Mouse (Mus musculus) right cerebral cortex, postnatal 10 days (tissue): ENCODE results near the gene Stx3.

Experiments
- DNase-seq, 2 experiments: peaks; one replicate each; pipeline ENCODE4 v3.0.0; 2021; ENCODE audit warnings: low spot score in 2 of 2

Stx3 gene

DNA sequence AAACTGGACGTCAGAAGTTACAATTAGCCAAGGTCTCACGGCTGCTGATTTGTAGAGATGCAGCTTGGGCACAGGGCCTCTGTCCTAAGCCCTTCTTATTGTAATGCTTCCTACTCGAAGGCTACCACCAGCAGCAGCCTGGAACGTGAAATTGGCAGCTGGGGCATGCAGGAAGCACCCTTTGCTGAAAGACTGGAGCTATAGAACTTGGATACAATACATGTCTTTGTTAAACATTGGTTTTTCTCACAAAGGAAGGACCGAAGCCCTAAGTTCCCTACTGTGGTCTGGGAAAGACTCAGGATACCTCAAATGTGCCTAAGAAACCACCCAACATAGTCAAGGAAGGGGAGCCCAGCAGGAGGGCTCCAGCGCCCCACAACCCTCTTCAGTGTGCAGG is 11.4 kb downstream of the Stx3 start:
- DNase-seq = no peak

DNA sequence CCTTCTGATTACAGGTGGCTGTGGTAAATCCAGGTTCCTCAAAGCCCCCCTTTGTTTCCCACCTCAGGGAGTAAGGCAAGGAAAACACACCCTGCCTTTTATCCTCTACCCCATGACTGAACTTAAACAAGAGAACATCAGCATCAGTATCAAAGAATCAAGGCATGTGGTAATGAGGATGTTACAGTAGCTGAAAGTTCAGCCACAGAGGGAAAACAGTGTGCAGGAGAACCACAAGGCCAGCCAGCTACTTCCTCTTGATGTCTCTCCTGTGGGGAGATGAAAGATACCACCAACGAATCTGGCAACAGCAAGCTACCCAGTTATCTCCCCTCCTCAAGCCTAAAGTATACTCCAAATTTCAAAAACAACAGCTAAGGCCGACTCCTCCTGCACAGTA is 12.0 kb downstream of the Stx3 start:
- no peak for DNase-seq

DNA sequence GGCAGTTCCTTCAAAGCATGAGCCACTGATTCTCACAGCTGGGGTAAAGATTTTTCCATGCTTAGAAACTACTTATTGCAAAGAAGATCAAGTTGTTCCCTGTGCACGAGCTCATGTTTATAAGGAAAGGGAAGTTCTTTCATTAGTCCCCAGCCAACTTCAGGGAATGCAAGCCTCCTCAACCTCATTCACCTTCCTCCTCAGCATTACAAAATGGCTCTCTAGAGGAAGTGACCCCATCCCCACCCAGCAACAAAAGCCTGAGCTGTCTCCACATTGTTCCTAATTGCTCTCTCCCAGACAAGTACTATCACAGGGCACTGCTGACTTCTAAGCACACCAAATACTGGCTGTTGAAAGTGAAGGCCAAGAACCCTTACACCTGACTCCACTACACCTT is 14.8 kb downstream of the Stx3 start:
- DNase-seq = no peak

DNA sequence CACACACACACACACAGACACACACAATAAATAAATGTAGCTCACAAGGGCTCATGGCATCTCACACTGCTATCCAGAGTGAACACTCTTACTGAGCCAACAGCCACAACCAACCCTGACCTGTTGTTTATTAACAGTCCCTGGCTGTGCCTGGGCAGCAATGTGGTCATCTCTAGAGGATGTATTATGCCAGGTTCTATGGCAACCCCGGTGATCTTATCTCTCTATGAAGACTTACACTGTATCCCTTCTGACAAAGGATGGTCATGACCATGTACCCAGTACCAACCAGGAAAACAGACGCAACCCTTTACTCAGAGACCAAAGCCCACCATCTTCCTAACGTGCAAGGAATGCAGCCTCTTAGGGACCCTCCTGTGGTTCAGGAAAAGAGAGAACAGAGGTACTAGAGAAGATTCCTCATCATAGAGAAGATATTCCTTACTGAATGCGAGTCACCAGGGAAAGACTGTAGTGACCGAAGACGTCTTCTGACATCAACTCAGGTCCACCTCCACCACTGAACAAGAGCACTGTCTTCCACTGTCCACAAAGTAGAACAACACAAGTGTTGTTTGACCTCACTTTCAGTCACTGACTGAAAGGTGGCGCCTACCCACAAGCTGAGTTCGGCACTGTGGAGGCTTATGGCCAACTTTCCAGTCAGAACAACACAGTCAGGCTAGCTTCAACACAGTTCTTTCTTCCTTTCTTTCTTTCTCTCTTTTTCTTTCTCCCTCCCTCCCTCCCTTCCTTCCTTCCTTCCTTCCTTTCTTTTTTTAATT is 18.5 kb downstream of the Stx3 start:
- DNase-seq = no peak

DNA sequence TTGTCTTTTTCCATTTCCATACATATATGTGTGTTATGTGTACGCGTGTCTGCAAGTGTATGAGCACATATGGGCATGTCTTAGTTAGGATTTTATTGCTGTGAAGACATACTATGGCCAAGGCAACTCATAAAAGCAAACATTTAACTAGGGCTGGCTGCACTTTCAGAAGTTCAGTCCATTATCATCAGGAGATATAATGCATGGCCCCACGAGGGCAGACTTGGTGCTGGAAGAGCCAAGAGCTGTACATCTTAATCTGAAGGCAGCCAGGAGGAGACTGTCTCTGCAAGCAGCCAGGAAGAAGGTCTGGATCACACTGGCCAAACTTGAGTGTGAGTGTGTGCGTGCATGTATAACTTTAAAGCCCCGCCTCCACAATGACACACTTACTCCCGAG is 24.8 kb downstream of the Stx3 start:
- DNase-seq = no peak

DNA sequence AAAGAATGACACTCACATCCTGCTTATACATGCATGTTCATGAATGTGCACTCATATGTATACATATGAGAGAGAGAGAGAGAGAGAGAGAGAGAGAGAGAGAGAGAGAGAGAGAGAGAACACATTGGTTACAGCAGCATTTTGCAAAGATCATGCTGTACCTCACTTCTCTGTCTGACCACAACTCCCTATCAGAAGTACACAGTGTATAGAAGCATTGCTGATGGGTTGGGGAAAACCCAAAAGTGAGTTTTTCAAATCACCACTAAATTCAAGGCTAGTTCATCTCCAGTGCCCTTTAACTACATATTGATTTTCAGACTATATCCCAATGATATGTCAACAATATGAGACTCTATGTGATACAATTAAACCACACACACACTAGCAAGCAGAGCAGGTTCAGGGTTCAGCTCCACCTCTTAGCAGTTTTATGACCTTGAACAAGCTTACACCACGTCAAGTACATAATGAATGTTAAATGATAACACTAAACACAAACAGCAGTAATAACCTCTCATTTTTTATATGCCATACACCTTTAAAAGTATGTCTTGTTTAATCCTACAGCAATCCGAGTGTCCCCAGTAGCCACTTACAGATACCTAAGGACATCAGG is 25.4 kb downstream of the Stx3 start:
- no peak for DNase-seq

DNA sequence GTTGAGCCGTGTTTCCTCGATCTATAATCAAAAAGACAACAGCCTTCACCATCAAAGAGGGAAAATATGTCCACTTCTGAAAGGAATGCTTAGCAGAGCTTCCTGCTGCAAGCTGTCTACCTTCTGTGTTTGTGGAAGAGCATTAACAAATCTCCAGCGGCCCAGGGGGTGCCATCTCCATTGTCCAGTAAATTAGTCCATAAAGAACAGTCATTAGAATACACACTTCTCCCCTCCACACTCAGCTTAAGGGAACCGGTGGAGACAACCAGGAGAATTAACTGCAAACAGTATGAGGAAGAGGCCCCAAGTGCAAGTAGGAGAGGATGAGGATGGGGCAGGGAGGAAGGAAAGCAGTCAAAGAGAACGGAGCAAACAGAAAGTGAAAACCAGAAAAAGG is 27.4 kb downstream of the Stx3 start:
- no peak for DNase-seq

DNA sequence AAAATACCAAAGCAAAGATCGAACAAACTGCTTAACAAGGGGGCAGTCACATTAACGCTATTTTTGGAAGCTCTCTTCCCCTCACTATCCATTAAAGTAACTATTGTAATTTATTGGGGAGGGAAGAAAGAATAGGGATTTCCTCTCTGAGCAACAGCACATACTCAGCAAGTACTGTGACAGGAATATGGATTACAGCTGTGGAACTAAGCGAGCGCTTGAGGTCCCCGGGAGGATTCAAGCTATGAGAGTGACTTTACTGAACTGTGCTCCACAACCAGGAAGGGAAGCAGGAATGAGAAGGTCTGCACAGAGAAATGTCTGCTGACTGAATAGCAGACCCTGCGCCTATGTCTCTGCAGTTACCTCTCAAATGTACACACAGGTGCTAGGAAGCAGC is 30.3 kb downstream of the Stx3 start:
- DNase-seq = no peak

DNA sequence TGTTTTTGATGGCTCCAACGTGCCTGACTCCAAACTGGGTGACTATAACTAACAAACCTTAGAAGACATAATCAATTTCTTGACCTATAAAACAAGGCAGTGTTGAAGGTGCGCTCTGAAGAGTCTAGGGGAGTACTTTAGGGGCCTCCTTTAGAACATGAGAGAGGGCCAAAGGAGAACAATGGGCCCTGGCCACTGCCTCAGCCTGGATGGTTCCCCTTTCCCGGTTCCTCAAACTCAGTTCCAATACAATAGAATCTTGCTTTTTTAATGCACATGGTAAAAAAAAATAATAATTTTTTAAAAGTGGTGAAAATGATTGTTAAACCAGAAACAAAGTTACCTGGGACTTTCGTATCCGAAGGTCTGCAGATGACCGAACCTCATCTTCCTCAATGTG is 31.4 kb downstream of the Stx3 start:
- DNase-seq = no peak

DNA sequence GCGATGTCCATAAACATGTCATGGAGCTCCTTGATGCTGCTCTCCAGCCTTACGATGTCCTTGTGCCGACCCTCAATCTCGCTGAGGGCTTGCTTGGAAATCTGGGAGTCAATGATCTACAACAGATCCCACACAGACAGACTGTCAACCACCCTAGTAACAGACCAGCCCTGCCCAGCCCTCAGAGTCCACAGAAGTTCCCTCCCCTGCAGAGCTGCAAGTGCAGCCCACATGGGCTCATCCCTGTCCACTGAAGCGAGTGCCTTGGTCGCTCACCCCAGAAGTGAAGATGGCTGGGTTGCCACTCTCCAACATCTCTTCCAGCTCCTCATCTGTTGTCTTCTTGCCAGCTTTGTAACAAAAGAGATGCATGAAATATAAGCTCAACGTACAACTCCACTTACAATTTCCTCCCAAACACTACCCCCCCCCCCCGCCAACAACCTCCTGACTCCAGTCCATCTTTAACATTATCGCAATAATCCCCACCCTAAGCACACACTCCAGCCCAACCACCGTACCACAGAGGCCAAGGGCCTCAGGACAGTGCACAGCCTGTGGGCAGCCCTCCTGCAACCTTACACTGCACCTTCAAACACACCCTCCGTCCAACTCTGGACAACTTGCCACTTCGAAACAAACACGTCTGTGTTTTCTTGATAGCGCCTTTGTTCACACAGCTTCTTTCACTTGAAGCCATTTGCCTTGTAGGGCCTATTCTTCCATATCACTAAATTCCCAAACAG is 33.6 kb downstream of the Stx3 start:
- DNase-seq = no peak

DNA sequence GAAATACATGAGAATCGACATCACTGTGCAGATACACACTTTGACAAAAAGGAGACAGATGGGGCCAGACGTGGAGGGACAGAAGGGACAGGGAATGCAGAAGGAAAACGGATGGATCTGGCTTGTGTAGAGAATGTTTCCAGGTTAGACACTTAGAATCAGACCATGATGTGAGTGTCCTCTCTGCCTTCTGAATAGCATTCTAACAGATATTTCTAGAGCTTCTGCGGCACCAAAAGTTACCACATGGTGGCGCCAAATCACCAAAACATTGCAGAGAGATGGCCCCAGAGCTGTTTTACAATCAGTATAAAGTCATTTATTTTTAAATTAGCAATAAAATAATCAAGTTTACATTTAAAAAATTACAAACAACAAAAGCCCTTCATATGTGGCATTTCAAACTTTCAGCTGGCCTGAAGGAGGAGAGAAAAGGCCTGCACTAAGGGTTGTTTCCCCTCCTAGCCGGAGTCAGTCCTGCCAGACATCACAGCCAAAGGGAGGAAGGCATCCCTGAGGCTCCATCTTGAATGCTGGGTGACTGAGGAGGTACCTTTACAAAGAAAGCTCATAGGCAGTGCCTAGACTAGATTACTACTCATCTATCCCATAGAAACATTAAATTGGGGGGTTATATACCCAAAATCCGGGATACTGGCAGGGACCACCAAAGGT is 41.9 kb downstream of the Stx3 start:
- DNase-seq = peak; percentile 55 to 75

DNA sequence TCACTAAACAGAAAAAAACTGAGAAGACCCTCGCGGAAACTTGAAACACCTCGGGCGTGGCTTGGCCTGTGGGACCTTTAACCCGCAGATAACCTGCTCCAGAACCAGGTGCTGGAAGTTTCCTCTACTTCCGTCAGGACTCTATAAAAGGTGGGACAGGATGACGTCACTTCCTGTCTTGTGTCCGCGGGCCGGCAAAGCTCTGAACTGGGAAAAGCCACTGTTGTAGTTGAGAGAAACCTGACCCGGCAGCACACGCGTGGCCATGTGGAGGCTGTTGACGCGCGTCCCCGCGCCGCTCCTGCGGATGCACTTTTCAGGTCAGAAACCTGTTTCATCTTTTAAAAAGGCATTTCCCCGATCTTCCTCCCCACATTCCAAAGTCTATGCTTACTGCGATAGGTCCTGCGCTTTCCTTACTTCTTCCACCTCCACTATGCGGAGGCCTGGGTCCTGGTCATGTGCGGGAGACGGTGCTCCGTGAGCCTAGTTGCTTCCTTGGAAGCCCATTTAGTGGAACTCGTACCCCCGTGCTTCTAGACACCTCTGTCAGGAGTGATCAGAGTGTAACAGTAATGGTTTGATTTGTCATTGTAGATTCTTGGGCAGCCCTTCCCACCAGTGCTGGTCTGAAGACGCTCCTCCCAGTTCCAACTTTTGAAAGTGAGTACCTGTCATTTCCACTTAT is 48.9 kb downstream of the Stx3 start, which contains the start of gene Mrpl16:
Gene Mrpl16 (plus strand): TSS at position 187 of the 688 bp plus-strand sequence.
- DNase-seq = peak; percentile 92 to 93

DNA sequence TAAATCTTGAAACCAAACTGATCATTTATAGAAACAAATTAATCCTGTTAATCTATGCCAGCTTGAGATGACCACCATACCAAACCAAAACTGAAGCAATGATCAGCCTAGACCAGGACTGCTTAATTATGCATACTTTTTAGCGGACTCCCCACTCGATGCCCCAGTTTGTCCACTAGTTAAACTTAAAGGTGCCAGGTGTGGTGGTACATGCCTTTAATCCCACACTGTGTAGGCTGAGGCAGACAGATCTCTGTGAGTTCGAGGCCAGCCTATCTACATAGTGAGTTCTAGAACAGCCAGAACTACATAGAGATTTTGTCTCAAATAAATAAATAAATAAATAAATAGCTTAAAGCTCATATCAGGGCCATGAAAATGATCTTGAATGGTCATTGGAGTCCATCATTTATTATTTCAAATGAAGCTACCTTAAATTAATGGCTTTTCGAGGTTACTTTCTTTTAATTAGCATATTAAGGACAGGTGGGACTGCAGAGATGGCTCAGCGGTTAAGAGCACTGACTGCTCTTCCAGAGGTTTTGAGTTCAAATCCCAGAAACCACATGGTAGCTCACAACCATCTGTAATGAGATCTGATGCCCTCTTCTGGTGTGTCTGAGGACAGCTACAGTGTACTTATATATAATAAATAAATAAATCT is 49.8 kb downstream of the Stx3 start:
- DNase-seq = no peak

DNA sequence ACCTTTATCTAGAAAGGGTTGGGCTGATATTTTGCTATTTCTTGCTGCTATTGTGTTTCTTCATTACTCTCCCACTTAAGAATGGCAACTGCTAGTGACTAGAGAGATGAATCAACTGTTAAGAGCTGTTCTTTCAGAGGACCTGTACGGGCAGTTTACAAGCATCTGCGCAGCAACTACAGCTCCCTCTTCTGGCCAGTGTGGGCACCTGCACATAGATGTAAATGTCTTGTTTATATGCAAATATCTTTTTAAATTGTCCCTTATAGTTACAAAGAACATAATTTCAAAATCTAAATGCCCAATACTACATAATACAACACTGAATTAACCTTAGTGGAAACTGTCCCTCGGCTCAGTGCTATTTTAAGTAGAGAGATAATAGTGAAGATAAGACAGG is 51.0 kb downstream of the Stx3 start:
- peak in 1 of 2 experiments; percentile 47 for DNase-seq

DNA sequence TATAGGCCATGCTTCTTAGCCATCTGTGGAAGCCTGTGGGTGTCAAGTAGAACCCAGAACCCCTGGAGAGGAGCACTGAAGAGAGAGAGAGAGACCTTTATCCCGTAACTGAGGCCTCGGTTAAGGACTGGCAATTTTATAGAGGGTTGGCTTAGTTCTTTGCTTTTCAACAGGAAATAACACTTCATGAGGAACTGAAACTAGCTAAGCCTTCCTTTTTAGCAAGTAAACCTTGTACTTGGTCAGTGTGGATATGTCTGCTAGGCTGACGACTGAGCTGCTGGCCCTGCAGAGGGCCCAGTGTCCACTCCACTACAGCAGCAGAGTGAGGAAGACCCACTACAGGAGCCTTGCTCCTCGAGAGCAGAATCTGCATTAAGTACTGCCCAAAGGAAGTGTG is 52.8 kb downstream of the Stx3 start:
- DNase-seq = no peak

DNA sequence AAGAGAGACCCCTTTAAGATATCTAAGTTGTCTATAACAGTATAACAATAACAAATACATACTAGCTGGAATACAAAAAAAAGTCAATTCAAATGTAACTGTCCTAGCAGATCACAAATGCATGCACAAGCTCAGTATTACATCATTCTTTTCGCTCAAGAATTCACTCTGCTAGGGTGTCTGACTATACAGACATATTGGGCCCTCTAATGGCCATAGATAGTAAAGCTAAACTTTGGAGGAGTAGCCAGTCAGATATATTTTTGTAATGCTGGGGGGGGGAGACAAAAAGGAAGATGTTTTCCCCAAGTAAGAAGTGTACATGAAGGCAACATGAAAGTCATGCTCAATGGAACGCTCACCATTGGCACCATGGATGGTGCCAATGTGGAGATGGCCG is 54.1 kb downstream of the Stx3 start:
- DNase-seq = no peak

DNA sequence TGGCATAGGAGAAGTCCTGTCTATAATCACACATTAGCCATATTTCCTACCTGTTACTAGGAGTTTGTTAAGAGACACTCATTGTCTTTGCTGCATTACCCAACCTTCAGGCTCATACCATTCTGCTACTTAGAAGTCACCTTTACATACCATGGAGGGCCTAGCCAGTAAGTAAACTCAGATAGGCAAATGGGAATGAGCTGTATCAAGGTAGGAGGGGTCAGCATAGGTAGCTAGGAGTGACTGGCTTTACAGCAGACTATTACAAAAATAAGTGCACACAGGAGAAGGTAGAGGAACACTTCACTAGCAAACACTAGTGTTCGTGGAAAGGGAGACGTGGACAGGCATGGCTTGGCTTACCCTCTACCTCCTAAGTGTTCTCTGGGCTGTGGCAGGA is 71.9 kb downstream of the Stx3 start, which contains the start of gene Gif:
Gene Gif (plus strand): TSS at position 257 of the 400 bp plus-strand sequence.
- no peak for DNase-seq

DNA sequence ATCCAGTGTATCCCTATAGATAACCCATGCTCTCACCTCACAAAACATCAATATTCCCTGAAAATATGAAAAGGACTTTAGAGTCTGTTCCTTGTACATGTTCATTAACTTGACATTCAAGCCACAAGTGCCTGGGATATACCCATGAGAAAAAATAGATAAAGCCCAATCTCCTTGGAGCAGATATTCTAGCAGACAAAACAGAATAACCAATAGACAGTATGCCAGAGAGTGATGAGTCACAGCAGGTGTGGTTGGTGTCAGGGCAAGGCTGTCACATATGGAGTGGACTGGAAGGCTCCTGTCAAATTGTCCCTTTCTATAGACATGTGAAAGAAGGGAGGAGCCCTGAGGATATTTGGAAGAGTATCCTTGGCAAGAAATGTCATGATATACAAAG is 73.5 kb downstream of the Stx3 start:
- no peak for DNase-seq

DNA sequence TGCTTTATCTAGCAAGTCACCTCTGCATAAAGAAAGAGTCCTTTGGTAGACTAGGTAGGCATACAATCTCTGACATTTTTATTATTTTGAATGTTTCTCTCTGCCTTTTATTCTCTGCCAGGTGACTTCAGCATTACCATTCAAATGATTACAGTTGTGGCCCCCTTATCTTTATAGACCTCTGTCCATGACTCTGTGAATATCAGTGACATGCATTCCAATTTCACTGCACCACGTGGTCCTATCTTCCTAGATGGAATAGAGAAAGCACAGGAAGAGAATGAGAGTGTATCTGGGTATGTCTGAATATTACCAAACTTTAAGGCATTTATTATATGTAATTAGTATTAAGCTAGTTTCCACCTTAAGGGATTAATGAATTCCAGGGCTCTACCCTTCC is 82.7 kb downstream of the Stx3 start:
- no peak for DNase-seq

DNA sequence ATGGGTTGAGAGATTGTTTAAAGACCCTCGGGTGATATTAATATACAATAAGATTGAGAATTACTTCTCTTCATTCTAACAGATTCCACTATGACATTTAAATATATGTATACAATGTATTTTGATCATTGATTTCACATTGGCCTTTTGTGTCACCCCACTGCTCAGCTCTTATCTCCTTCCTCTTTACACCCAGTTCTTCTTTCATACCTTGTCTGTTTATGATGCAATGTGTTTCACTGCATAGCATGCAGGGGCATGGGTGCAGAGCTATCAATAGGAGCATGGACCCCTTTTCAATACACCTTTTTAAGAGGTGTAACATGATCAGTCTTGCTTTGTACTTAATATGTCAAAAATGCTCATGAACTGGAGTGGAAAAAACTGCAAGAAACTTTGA is 88.9 kb downstream of the Stx3 start:
- no peak for DNase-seq

DNA sequence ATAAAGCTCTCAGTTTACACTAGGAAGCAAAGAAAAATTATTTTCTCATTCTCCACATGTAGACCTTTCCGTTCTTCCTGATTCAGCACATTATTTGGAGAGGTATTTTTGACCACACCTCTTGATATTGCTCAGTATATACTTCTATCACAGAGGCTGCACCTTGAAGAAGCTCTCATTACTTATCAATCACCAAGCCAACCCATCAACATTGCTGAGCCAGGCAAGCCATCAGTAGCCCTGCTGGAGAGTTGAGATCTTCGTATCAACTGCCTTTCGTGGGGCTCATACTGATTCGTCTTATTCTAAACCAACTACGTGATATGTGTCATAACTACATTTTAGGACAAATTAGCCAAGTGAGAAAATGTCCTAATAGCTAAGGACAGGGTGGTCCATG is 91.9 kb downstream of the Stx3 start:
- no peak for DNase-seq
